Mouse (Mus musculus) embryonic fibroblast, embryonic 13.5 days (primary cell): ENCODE data around the gene Maged2. TPM values are rescaled to one million over a fixed set of nuclear protein-coding genes. Genes with fewer than 3 reads are reported as not detected.

Experiments
- polyA plus RNA-seq: library from polyadenylated mRNA; stranded (reverse); fragments of >200 nt; gene quantifications from 2 replicates; pipeline ENCODE4 v1.2.4, GENCODE M21; 2011; ENCODE audit warnings: low read depth; ENCODE audit not compliant: missing spikeins, insufficient read length

Gene Maged2
- polyA plus RNA-seq, 1 experiment: 165 TPM

Other genes with a start within 250 kb of the Maged2 start
- gene Pfkfb1, start 226.1 kb downstream of the Maged2 start, polyA plus RNA-seq: 8.4 and 10.5 TPM in 2 replicates
- gene Apex2, start 224.5 kb downstream of the Maged2 start, polyA plus RNA-seq: 14.4 and 19.1 TPM in 2 replicates
- gene Tro, start 156.8 kb downstream of the Maged2 start, polyA plus RNA-seq: 9.9 and 12.3 TPM in 2 replicates
- gene Gnl3l, start 203.0 kb upstream of the Maged2 start, polyA plus RNA-seq: 55.1 and 58.2 TPM in 2 replicates
- gene Fgd1, start 231.8 kb upstream of the Maged2 start, polyA plus RNA-seq: 20.1 and 25.0 TPM in 2 replicates